Mouse (Mus musculus) stomach, embryonic 16.5 days (tissue): ENCODE data around the gene Hist2h2bb. TPM values are rescaled to one million over a fixed set of nuclear protein-coding genes. Genes with fewer than 3 reads are reported as not detected.

ENCODE experiments used
- ATAC-seq: fragments of 200-750 bp; cut with Nextera tagmentation; 2 replicates; pipeline ENCODE4 v1.8.0; 2017; ENCODE audit warnings: moderate number of reproducible peaks, moderate TSS enrichment; ENCODE audit not compliant: insufficient read depth, low FRiP score
- H3K27ac ChIP-seq: fragments of 300-500 bp; sonication (generic); 2 replicates; pipeline ENCODE4 v1.5.1; 2014; ENCODE audit warnings: low read length
- H3K27me3 ChIP-seq: fragments of 300-500 bp; sonication (generic); 2 replicates; pipeline ENCODE4 v1.6.1; 2014; ENCODE audit warnings: low read length, control low read depth, mixed read lengths; ENCODE audit not compliant: control insufficient read depth, insufficient read depth
- H3K36me3 ChIP-seq: fragments of 300-500 bp; sonication (generic); 2 replicates; pipeline ENCODE4 v1.6.1; 2014; ENCODE audit warnings: low read length; ENCODE audit not compliant: control insufficient read depth, insufficient read depth
- H3K4me1 ChIP-seq: fragments of 300-500 bp; sonication (generic); 2 replicates; pipeline ENCODE4 v1.6.1; 2014; ENCODE audit warnings: low read length, control low read depth, mixed read lengths; ENCODE audit not compliant: control insufficient read depth, insufficient read depth
- H3K4me2 ChIP-seq: fragments of 300-500 bp; sonication (generic); 2 replicates; pipeline ENCODE4 v1.6.1; 2014; ENCODE audit warnings: low read depth, low read length, mixed read lengths
- H3K4me3 ChIP-seq: fragments of 300-500 bp; sonication (generic); replicated peaks from 2 replicates; pipeline ENCODE4 v1.5.1; 2014; ENCODE audit warnings: mild to moderate bottlenecking, low read length
- H3K9ac ChIP-seq: fragments of 300-500 bp; sonication (generic); 2 replicates; pipeline ENCODE4 v1.6.1; 2014; ENCODE audit warnings: low read length
- H3K9me3 ChIP-seq: fragments of 300-500 bp; sonication (generic); replicated peaks from 2 replicates; pipeline ENCODE4 v1.6.1; 2016; ENCODE audit warnings: low read length, control low read depth; ENCODE audit not compliant: control insufficient read depth
- WGBS: fragments of 180-500 bp; shearing (Covaris S2); extraction: QIAGEN DNeasy Blood & Tissue Kit; methylation state at CpG from one replicate; pipeline ENCODE4 v1.1.7; 2014; 5-methylcytosine and 5-hydroxymethylcytosine counted together
- polyA plus RNA-seq: library from polyadenylated mRNA; unstranded; fragments of >200 nt; fragmentation: Nextera tagmentation; extraction: Ambion mirVana; gene quantifications from 2 replicates; pipeline ENCODE4 v1.2.1, GENCODE M21; 2015

The Hist2h2bb gene
- polyA plus RNA-seq, 1 experiment from 2014 or later: 12.4 TPM

GRCm38 (mm10) chr3:96247356-96248140 lies 22.0 kb upstream of the Hist2h2bb start:
- Histone ChIP-seq H3K4me1 (peaks cover 21% of the 10 kb centered on the region), H3K36me3 (no peaks in the 10 kb centered on the region), H3K27me3 (no peaks in the 10 kb centered on the region), H3K4me3 (peak overlapping the region; percentile 49), H3K9ac (peak overlapping the region; percentile 72), H3K4me2 (peak overlapping the region; percentile 57), H3K27ac (peak overlapping the region; percentile 66), H3K9me3 (no peaks in the 10 kb centered on the region)
- no peak for ATAC-seq
- 5% methylated on average over 11 of the region's 11 CpGs for WGBS

GRCm38 (mm10) chr3:96248141-96249033 lies 21.2 kb upstream of the Hist2h2bb start:
- H3K27ac ChIP-seq: 0 out of 2 replicates have a peak overlapping the region, but pooled peaks have one; percentile 29
- WGBS: 40% methylated on average over 6 of the region's 6 CpGs
- H3K4me3 ChIP-seq: peak overlapping the region; percentile 49
- no peaks in the 10 kb centered on the region for H3K27me3 ChIP-seq
- no peaks in the 10 kb centered on the region for H3K9me3 ChIP-seq
- no peak for ATAC-seq
- H3K4me2 ChIP-seq: peak overlapping the region; percentile 57
- H3K9ac ChIP-seq: peak overlapping the region; percentile 56
- H3K36me3 ChIP-seq: no peaks in the 10 kb centered on the region
- peaks cover 21% of the 10 kb centered on the region for H3K4me1 ChIP-seq

GRCm38 (mm10) chr3:96249034-96249345 lies 20.6 kb upstream of the Hist2h2bb start:
- 40% methylated on average over 4 of the region's 4 CpGs for WGBS
- Histone ChIP-seq H3K36me3 (no peaks in the 10 kb centered on the region), H3K9ac (peak overlapping the region; percentile 56; the same call in 1 of the 2 replicates), H3K9me3 (no peaks in the 10 kb centered on the region), H3K4me1 (peaks cover 20% of the 10 kb centered on the region), H3K27ac (no peak overlapping the region), H3K4me3 (peak overlapping the region; percentile 49; the same call in 1 of the 2 replicates), H3K4me2 (peak overlapping the region; percentile 57), H3K27me3 (no peaks in the 10 kb centered on the region)
- ATAC-seq: no peak

GRCm38 (mm10) chr3:96250890-96251289 lies 18.7 kb upstream of the Hist2h2bb start:
- Histone ChIP-seq H3K9me3 (no peaks in the 10 kb centered on the region), H3K36me3 (no peaks in the 10 kb centered on the region), H3K4me1 (peaks cover 14% of the 10 kb centered on the region), H3K9ac (no peak overlapping the region), H3K4me2 (no peak overlapping the region), H3K4me3 (no peak overlapping the region), H3K27me3 (no peaks in the 10 kb centered on the region), H3K27ac (no peak overlapping the region)
- ATAC-seq: no peak
- 81% methylated on average over 3 of the region's 3 CpGs for WGBS

GRCm38 (mm10) chr3:96251787-96252186 lies 17.8 kb upstream of the Hist2h2bb start:
- no peak for ATAC-seq
- 89% methylated on average over 3 of the region's 3 CpGs for WGBS
- no peaks in the 10 kb centered on the region for H3K36me3 ChIP-seq

GRCm38 (mm10) chr3:96254683-96255355 lies 14.7 kb upstream of the Hist2h2bb start:
- Histone ChIP-seq H3K27me3 (no peaks in the 10 kb centered on the region), H3K4me2 (no peak overlapping the region), H3K9me3 (no peaks in the 10 kb centered on the region), H3K36me3 (no peaks in the 10 kb centered on the region), H3K27ac (no peak overlapping the region), H3K9ac (no peak overlapping the region), H3K4me3 (no peak overlapping the region), H3K4me1 (peaks cover 4% of the 10 kb centered on the region; the same call in 1 of the 2 replicates)
- ATAC-seq: 0 out of 2 replicates have a peak, but pooled peaks have one; percentile 41
- 34% methylated on average over 10 of the region's 10 CpGs for WGBS

More at GRCm38 (mm10) chr3:96251787-96252186, 17.8 kb upstream of the Hist2h2bb start:
- H3K27me3 ChIP-seq: no peaks in the 10 kb centered on the region
- H3K4me3 ChIP-seq: no peak overlapping the region
- no peak overlapping the region for H3K4me2 ChIP-seq
- H3K9me3 ChIP-seq: no peaks in the 10 kb centered on the region
- no peak overlapping the region for H3K27ac ChIP-seq
- peaks cover 18% of the 10 kb centered on the region for H3K4me1 ChIP-seq
- no peak overlapping the region for H3K9ac ChIP-seq

- WGBS: 47% methylated on average over 5 of the region's 5 CpGs
- H3K4me3 ChIP-seq: no peak overlapping the region
- no peak overlapping the region; the same call in 1 of the 2 replicates for H3K9ac ChIP-seq
- H3K36me3 ChIP-seq: no peaks in the 10 kb centered on the region
- no peaks in the 10 kb centered on the region for H3K27me3 ChIP-seq
- H3K27ac ChIP-seq: peak overlapping the region; percentile 60; the same call in 1 of the 2 replicates
- H3K4me1 ChIP-seq: peaks cover 4% of the 10 kb centered on the region; the same call in 1 of the 2 replicates
- no peak for ATAC-seq
- no peaks in the 10 kb centered on the region for H3K9me3 ChIP-seq
- H3K4me2 ChIP-seq: 0 out of 2 replicates have a peak overlapping the region, but pooled peaks have one; percentile 6
Measured at GRCm38 (mm10) chr3:96255926-96256593, 13.5 kb upstream of the Hist2h2bb start.

GRCm38 (mm10) chr3:96257190-96257589 lies 12.4 kb upstream of the Hist2h2bb start:
- Histone ChIP-seq H3K4me2 (no peak overlapping the region), H3K4me3 (no peak overlapping the region), H3K9me3 (no peaks in the 10 kb centered on the region), H3K9ac (no peak overlapping the region), H3K27me3 (no peaks in the 10 kb centered on the region), H3K27ac (no peak overlapping the region), H3K4me1 (peaks cover 10% of the 10 kb centered on the region; the same call in 1 of the 2 replicates), H3K36me3 (no peaks in the 10 kb centered on the region)
- WGBS: 63% methylated on average over 3 of the region's 3 CpGs
- ATAC-seq: no peak
